Mouse (Mus musculus): ENCODE measurements at regions not wholly inside any gene's neighbourhood (a gene's known extent, or its start where the extent isn't known, plus 50 kb on each side); places are given as distances from the start of the nearest gene placed in this dataset.

DNA sequence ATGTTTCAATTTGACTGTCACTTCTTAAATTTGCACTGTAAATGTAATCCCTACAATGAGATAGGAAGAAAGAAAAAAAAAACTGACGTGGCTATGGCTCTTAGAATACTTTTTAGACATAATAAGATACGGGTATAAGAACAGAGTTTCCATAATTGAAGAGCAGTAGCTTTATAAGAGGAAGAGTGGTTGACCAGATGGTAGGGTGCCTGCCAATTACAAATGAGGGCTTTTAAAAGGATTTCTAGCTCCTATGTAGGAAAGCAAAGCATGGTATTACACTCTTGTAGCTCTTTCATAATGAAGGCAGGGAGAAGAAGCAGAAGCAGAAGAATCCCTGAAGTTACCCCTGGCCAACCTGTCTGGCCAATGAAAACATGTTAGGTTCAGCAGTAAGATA is 239.7 kb upstream of the Car10 start:
- DNase-seq (ENCODE audit: low spot score) = no peak

DNA sequence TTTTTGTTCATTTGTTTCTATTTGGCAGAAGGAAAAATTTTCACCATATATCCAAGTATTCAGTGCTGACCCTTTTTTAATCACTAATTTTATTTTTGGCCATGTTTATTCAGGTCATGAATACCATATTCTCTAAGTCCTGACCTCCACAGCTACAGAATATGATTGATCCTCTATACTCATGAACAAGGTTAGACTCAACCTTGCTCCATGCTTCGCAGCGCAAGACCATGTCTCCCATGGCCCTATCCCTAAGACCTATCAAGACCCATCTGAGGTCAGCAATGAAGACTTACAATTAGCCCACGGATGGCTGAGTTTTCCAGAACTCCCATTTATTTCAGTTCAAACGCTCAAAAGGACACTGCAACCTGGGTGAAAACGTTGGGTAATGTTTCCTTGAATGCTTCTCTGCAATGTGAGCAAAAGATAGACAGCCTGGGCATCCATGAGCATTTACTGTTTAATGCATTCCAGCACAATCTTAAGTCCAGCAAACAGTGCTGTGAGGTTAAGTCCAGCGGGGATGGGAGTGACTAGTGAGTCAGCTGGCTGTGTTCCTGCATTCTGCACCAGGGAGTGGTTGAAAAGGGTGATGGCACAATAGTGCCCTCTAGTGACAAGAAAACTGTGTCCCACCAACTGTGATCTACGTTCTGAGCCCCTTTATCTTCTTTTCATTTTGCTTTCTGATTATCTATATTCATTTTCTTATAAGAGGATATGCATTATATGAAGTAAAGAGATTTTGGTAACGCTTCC is 208.0 kb upstream of the Car10 start:
- DNase-seq (ENCODE audit: low spot score) = peak; percentile 15

DNA sequence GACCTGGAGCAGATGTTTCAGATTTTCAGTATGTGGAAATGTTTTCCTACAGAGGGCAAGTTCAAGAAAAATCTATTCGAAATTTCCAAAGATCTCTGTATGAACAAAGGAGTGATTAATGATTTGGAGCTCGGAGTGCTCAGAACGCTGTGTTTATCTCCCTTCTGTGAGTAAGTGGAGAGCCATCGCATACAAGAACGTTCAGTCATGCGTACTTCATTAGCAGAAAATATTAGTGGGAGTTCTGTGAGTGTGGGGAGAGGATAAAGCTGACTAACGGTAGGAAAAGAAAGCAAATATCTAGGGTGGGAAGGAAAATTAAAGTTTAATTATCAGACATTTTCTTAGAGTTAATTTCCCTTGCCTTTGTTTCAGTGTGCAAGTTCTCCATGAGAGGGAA is 198.5 kb upstream of the Car10 start:
- DNase-seq (ENCODE audit: low spot score) = no peak

Measured in gastrocnemius, adult 18-20 months (tissue).